Mouse (Mus musculus) intestine, embryonic 14.5 days (tissue): ENCODE results near the gene Il22ra1. TPM values are rescaled to one million over a fixed set of nuclear protein-coding genes. Genes with fewer than 3 reads are reported as not detected.

Experiments
- ATAC-seq: fragments of 200-750 bp; cut with Nextera tagmentation; replicated peaks from 2 replicates; pipeline ENCODE4 v1.8.0; 2017; ENCODE audit warnings: low read depth, moderate number of reproducible peaks, moderate TSS enrichment, moderate library complexity; ENCODE audit not compliant: low FRiP score, low TSS enrichment
- DNase-seq: peaks from one replicate; pipeline ENCODE4 v3.0.0-alpha.2; 2018; ENCODE audit warnings: low spot score
- H3K27ac ChIP-seq: fragments of 300-500 bp; sonication (generic); 2 replicates; pipeline ENCODE4 v1.5.1; 2014; ENCODE audit warnings: low read depth, mild to moderate bottlenecking, control low read depth
- H3K27me3 ChIP-seq: fragments of 300-500 bp; sonication (generic); replicated peaks from 2 replicates; pipeline ENCODE4 v1.6.1; 2014; ENCODE audit warnings: low read length, control low read depth; ENCODE audit not compliant: control insufficient read depth, insufficient read depth
- H3K36me3 ChIP-seq: fragments of 300-500 bp; sonication (generic); 2 replicates; pipeline ENCODE4 v1.6.1; 2014; ENCODE audit warnings: low read length, control low read depth; ENCODE audit not compliant: control insufficient read depth, insufficient read depth
- H3K4me1 ChIP-seq: fragments of 300-500 bp; sonication (generic); replicated peaks from 2 replicates; pipeline ENCODE4 v1.6.1; 2014; ENCODE audit warnings: low read length, control low read depth, mixed read lengths; ENCODE audit not compliant: control insufficient read depth, insufficient read depth
- H3K4me2 ChIP-seq: fragments of 300-500 bp; sonication (generic); 2 replicates; pipeline ENCODE4 v1.6.1; 2014; ENCODE audit warnings: low read length
- H3K4me3 ChIP-seq: fragments of 300-500 bp; sonication (generic); 2 replicates; pipeline ENCODE4 v1.5.1; 2014; ENCODE audit warnings: low read depth, low read length, control low read depth, mixed read lengths
- H3K9ac ChIP-seq: fragments of 300-500 bp; sonication (generic); 2 replicates; pipeline ENCODE4 v1.6.1; 2014; ENCODE audit warnings: mild to moderate bottlenecking, low read length
- H3K9me3 ChIP-seq: fragments of 300-500 bp; sonication (generic); 2 replicates; pipeline ENCODE4 v1.6.1; 2016; ENCODE audit warnings: low read length, control low read depth; ENCODE audit not compliant: control insufficient read depth
- WGBS: fragments of 180-500 bp; shearing (Covaris S2); extraction: QIAGEN DNeasy Blood & Tissue Kit; methylation state at CpG from one replicate; pipeline ENCODE4 v1.1.7; 2014; 5-methylcytosine and 5-hydroxymethylcytosine counted together
- polyA plus RNA-seq: library from polyadenylated mRNA; unstranded; fragments of >200 nt; fragmentation: Nextera tagmentation; extraction: Ambion mirVana; gene quantifications from 2 replicates; pipeline ENCODE4 v1.2.1, GENCODE M21; 2014

The Il22ra1 gene
- polyA plus RNA-seq, 1 experiment from 2014 or later: 3.8 TPM

GRCm38 (mm10) chr4:135780255-135780654, 52.3 kb downstream of the Il22ra1 start:
- H3K36me3 ChIP-seq: no peaks in the 10 kb centered on the region
- no peak overlapping the region for H3K4me3 ChIP-seq
- 56% methylated on average over 3 of the region's 3 CpGs for WGBS
- no peak overlapping the region for H3K4me2 ChIP-seq
- no peaks in the 10 kb centered on the region for H3K4me1 ChIP-seq
- H3K27ac ChIP-seq: no peak overlapping the region
- H3K27me3 ChIP-seq: no peaks in the 10 kb centered on the region
- no peak for DNase-seq
- no peak overlapping the region for H3K9ac ChIP-seq
- ATAC-seq: 0 out of 2 replicates have a peak, but pooled peaks have one; percentile 50
- no peaks in the 10 kb centered on the region for H3K9me3 ChIP-seq

DNA sequence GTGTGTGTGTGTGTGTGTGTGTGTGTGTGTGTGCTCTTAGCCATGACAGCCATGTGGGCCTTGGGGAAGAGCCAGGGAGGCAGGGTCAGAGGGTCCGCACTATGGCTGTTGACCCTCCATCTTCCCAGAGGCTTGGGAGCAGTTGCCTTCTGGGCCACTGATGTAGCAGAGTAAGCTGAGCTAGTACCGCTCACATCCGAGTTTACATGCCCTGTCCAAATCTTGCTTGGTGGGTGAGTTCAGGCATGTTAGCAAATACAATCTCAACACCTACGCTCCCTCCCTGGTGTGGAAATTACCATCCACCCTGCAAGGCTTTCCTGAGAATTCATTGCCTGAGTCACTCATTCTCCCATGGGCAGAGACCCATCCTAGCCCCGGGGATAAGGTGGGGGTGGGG, 53.3 kb downstream of the Il22ra1 start:
- no peak overlapping the region for H3K4me2 ChIP-seq
- H3K4me1 ChIP-seq: no peaks in the 10 kb centered on the region
- no peak overlapping the region for H3K9ac ChIP-seq
- no peaks in the 10 kb centered on the region for H3K27me3 ChIP-seq
- no peak for ATAC-seq
- H3K27ac ChIP-seq: no peak overlapping the region
- DNase-seq: no peak
- no peaks in the 10 kb centered on the region for H3K36me3 ChIP-seq
- 87% methylated on average over 5 of the region's 5 CpGs for WGBS
- H3K9me3 ChIP-seq: no peaks in the 10 kb centered on the region
- H3K4me3 ChIP-seq: no peak overlapping the region

DNA sequence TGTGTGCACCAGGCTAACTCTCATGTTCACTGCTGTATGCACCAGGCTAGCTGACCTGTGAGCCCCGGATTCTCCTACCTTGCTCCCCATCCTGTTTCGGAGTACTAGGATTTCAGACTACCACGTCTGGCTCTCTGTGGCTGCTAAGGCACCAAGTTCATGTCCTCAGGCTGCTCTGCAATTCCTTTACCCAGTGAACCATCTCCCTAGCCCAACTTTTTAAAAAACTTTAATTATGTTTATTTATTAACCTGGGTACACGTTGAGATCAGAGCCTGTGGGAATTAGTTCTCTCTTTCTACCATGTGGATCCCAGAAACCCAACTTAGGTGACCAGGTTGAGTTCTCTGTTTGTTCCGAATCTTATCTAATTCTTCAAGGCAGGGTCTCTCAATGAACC, 58.6 kb downstream of the Il22ra1 start:
- H3K4me2 ChIP-seq: no peak overlapping the region
- H3K4me3 ChIP-seq: no peak overlapping the region
- no peak overlapping the region for H3K9ac ChIP-seq
- DNase-seq: no peak
- no peak overlapping the region for H3K27ac ChIP-seq
- no peaks in the 10 kb centered on the region for H3K9me3 ChIP-seq
- no peaks in the 10 kb centered on the region for H3K4me1 ChIP-seq
- H3K27me3 ChIP-seq: no peaks in the 10 kb centered on the region
- no peak for ATAC-seq
- WGBS: 78% methylated on average over 5 of the region's 5 CpGs
- no peaks in the 10 kb centered on the region for H3K36me3 ChIP-seq

GRCm38 (mm10) chr4:135787271-135787670, 59.3 kb downstream of the Il22ra1 start:
- no peaks in the 10 kb centered on the region for H3K27me3 ChIP-seq

GRCm38 (mm10) chr4:135789135-135789534, 61.2 kb downstream of the Il22ra1 start:
- Histone ChIP-seq H3K4me1 (no peaks in the 10 kb centered on the region), H3K9ac (no peak overlapping the region)

More at GRCm38 (mm10) chr4:135787271-135787670, 59.3 kb downstream of the Il22ra1 start:
- no peak overlapping the region for H3K27ac ChIP-seq
- no peak overlapping the region for H3K4me3 ChIP-seq
- DNase-seq (no peak), ATAC-seq (no peak)
- H3K4me2 ChIP-seq: no peak overlapping the region
- no peak overlapping the region for H3K9ac ChIP-seq
- WGBS: 78% methylated on average over 6 of the region's 6 CpGs
- no peaks in the 10 kb centered on the region for H3K4me1 ChIP-seq
- no peaks in the 10 kb centered on the region for H3K9me3 ChIP-seq
- no peaks in the 10 kb centered on the region for H3K36me3 ChIP-seq

GRCm38 (mm10) chr4:135792821-135793220, 64.8 kb downstream of the Il22ra1 start:
- DNase-seq (no peak), ATAC-seq (no peak)
- Histone ChIP-seq H3K27ac (no peak overlapping the region), H3K4me1 (0 out of 2 replicates have a peak, but pooled peaks cover 1% of the 10 kb centered on the region), H3K9ac (no peak overlapping the region), H3K36me3 (no peaks in the 10 kb centered on the region), H3K4me2 (no peak overlapping the region), H3K9me3 (no peaks in the 10 kb centered on the region), H3K27me3 (no peaks in the 10 kb centered on the region), H3K4me3 (no peak overlapping the region)
- WGBS: 90% methylated on average over 5 of the region's 5 CpGs

More at GRCm38 (mm10) chr4:135789135-135789534, 61.2 kb downstream of the Il22ra1 start:
- DNase-seq: no peak
- ATAC-seq: no peak
- Histone ChIP-seq H3K27ac (no peak overlapping the region), H3K4me3 (no peak overlapping the region), H3K27me3 (no peaks in the 10 kb centered on the region), H3K4me2 (no peak overlapping the region), H3K36me3 (no peaks in the 10 kb centered on the region), H3K9me3 (no peaks in the 10 kb centered on the region)
- 69% methylated on average over 2 of the region's 2 CpGs for WGBS

DNA sequence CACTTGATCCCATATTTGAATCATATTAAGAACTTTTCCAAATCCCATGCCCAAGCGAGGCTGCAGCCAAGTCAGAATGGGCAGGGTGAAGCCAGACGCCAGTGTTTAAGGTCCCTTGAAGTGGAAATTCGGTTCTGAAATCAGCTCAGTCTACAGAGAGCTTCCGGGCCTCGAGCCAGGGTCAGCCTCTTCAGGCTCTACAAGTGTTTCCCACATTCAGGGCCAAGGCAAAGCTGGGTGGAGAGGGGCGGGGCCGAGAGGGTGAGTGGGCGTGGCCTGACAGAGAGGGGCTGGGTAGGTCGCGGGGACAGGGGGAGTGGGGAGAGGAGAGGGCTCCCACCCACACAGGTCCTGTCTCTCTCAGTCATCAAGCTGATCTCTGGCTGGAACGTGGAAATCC, 70.0 kb downstream of the Il22ra1 start:
- H3K27me3 ChIP-seq: no peaks in the 10 kb centered on the region
- 0 out of 2 replicates have a peak, but pooled peaks cover 2% of the 10 kb centered on the region for H3K9me3 ChIP-seq
- no peaks in the 10 kb centered on the region for H3K36me3 ChIP-seq
- ATAC-seq (no peak; the same call in 1 of the 2 replicates), DNase-seq (peak; percentile 56)
- H3K4me2 ChIP-seq: peak overlapping the region; percentile 25; the same call in 1 of the 2 replicates
- 0 out of 2 replicates have a peak, but pooled peaks cover 7% of the 10 kb centered on the region for H3K4me1 ChIP-seq
- H3K4me3 ChIP-seq: no peak overlapping the region
- 26% methylated on average over 11 of the region's 11 CpGs for WGBS
- no peak overlapping the region for H3K9ac ChIP-seq
- no peak overlapping the region for H3K27ac ChIP-seq

- 0 out of 2 replicates have a peak, but pooled peaks have one; percentile 44 for ATAC-seq
- H3K27ac ChIP-seq: no peak overlapping the region
- no peak overlapping the region for H3K4me3 ChIP-seq
- H3K9me3 ChIP-seq: 0 out of 2 replicates have a peak, but pooled peaks cover 2% of the 10 kb centered on the region
- H3K27me3 ChIP-seq: no peaks in the 10 kb centered on the region
- no peaks in the 10 kb centered on the region for H3K36me3 ChIP-seq
- no peak overlapping the region for H3K9ac ChIP-seq
- DNase-seq: peak; percentile 97
- 0 out of 2 replicates have a peak, but pooled peaks cover 7% of the 10 kb centered on the region for H3K4me1 ChIP-seq
- WGBS: 15% methylated on average over 8 of the region's 8 CpGs
- no peak overlapping the region for H3K4me2 ChIP-seq
These were observed 73.6 kb downstream of the Il22ra1 start for GRCm38 (mm10) chr4:135801543-135801942.
